Mouse (Mus musculus) c-Kit-positive CD71-positive TER-119-negative erythroid progenitor cells, embryonic 14.5 days (primary cell): ENCODE measurements around the gene Clec1a.
"Not testable (repeated sequence)": the region's sequence is repeated elsewhere in the genome, so short reads cannot be mapped to it uniquely, and the experiment has no call there.

Source experiments
- DNase-seq: peaks from one replicate; pipeline ENCODE4 v3.0.0-alpha.2; 2013; ENCODE audit warnings: low read depth

Gene Clec1a

DNA sequence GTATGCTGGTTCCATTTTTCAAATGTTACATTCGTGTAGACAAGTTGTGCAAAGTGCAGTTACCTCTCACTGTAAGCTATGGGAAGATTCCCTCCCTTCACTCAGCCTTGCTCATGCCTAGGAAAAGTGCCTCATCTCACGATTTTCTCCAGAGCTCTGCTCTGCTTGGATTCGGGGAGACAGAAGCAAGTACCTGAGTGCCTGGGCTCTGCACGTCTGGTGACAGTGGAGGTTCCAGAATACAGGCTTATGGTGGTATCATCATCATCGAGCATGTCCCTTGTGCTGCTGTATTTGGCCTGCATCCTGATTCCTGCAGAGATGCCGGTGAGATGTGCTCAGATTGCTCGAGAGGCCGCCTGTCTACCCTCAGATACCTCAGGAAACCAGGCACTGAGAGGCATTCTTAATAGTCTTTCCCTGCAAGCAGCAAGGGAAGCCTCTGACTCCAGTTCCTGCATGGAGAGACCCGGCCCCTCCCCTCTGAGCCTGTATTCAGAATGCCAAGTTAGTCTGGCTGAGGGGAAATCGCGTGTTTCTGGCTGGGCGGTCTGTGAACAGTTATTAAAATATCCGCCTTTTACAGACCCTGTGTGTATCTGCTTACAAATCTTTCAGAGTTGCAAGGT, at the start of gene Clec1a:
Clec1a (minus strand) TSS at position 590 of the 629 bp plus-strand sequence.
- DNase-seq: no peak

GRCm38 (mm10) chr6:129499516-129499915, 47.7 kb upstream of the Clec1a start:
- not testable (repeated sequence) for DNase-seq

DNA sequence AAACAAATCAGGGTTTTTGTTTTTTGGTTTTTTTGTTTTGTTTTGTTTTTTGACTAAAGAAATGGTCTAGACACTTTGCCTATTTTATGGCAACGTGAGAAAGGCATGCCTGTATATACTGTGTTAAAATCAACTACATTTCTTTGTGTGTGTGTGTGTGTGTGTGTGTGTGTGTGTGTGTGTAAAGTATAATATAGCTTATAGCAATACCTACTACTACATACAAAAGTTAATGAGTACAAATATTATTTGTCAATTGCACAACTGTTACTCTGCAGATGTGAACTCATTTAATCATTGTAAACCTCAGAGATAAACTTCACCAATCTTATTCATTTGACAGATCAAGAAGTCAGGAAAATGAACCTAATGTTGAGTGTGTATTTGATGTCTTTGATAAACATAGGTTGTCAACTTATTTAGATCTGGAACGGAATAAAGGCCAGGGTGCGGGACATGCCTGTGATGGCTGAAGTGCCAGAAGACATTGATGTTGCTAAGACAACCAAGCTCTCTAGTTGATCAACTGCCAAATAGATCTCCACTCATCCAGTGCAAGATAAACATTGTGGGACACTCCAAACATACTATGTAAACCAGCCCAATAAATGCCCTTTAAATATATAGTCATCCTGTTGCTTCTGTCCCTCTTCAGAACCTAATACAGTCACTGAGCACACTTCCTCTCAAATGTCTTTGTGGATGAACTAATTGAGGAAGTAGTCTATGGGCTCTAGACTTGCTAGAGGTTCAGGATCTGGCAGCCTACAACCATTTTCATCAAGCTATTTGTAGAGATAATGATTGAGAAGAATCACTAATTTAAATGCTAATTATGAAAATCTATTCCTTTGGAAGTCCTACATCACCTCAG, 45.8 kb upstream of the Clec1a start:
- no peak for DNase-seq

GRCm38 (mm10) chr6:129494924-129495323, 43.1 kb upstream of the Clec1a start:
- no peak for DNase-seq

DNA sequence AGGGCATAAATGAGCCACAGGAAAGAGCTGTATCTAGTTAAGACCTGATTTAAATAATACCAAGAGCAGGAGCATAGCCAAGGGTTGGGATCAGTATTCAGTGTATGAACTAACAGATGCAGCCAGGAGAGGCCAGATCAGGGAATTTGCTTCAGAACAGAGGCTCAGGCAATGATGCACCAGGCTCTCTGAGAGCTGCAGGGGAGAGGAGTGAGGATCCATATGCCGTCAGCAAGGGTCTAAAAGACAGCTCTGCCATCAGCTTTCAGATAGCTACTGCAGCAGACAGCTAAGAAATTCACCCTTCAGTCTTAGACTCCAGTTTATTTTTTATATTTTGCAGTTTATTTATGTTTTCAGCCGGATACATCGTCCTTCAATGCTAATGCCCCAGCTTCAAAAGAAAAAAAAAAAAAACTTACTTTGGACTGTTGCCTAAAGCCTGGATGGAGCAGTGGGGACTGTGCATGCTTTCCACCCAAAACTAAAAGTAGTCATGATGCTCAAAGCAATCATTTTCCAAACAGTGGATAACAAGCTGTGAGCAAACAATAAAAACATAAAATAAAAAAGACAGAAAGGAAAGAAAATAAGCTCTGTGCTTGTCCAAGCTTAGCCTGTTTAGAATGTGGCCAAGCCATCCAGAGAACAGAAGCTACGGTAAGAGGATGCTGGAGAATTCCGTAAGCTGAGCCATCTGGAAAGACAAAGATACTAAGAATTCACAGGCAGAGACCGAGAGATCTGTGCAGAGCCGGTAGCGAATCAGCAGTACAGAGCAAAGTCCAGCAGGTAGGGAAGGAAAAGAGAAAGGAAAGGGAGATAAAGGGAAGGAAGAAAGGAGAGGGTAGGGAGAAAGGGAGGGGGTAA, 28.5 kb upstream of the Clec1a start:
- DNase-seq: no peak

DNA sequence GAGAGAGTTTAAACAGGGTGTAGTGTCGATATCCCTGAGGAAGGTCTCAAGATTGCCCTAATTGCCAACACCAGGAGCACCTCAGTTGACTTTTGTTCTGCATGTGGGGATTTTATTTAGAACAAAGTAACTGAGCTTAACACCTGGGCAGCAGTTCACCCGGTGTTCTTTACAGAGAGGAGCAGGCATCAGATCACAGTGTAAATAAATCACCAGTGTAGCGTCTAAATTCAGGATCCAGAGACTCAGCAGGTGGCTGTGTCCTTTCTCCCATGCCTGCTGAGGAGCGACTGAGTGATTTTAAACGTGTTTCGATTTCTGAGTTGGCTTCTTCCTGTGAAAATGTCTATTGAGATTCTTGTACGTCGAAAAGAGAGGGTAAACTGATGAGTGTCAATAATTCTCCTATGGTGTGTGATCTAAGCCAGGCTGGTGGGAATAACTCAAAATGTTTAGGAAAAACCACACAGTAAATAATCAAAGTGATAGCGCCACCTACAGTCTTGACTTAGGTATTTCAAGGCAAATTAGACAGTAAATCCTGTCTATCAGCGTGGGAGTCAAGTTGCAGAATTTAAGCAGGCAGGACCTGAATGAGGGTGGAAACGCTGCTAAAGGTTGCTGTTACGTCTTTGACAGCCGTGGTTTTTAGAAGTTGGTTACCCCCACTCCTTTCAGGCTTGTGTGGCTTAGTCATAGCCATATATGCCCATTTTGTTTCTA, 24.8 kb upstream of the Clec1a start:
- DNase-seq: peak; percentile 5

DNA sequence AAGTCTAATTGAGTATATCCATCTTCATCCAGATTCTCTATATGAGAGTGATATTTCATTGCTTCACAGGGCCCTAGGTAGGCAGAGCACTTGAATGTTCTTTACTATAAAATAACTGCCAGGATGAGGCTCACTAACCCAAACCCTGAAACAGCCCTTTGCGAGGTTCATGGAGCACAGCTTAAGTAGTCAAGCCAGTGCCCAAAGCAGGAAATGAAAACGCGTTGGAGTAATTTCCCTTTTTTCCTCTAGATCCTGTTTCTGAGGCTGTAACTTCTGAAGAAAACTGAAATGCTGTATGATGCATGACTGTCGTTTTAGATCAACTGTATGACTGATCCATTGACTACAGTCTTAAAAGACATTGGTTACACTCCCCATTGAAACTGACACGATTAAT, 20.8 kb upstream of the Clec1a start:
- DNase-seq: no peak

DNA sequence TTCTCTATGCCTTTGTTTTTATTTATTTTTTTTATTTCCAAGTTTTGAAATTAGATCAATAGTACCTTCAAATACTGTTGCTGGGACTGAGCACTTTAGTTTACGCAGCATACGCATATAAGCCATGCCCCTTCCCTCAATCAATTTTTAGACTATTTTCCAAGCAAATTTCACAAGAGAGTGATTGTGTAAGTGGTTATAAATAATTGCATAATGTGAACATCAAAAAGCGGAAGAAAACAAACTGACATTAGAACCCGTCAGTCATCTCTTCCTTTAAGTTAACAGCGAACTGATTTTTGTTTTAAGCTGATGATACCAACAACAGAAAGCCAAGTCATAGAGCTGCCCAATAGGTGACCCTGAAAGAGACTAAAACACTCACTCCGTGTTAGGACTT, 19.6 kb upstream of the Clec1a start:
- DNase-seq: no peak

- DNase-seq: no peak
Measured at GRCm38 (mm10) chr6:129449743-129450142, 2.1 kb downstream of the Clec1a start.

GRCm38 (mm10) chr6:129438033-129438432, 13.8 kb downstream of the Clec1a start:
- DNase-seq: no peak

DNA sequence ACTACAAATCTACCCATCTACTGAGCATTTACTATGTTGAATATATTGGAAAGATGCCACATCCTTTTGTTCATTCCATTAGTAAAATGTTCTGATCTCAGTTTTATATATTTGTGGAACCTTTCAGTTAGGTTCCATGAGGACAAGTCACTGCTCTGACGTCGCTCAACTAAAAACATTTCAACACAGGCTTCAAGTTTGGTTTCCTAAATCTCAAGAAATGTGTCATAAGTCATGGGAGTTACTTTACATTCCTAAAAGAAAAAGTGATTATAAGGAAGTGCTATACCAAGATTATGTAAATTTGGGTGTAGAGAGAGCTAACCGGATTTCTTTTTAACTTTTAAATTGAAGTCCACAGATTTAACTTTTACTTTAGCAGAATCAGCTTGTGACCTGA, 15.8 kb downstream of the Clec1a start:
- no peak for DNase-seq

- no peak for DNase-seq
Measured at GRCm38 (mm10) chr6:129434239-129434638, 17.6 kb downstream of the Clec1a start.

DNA sequence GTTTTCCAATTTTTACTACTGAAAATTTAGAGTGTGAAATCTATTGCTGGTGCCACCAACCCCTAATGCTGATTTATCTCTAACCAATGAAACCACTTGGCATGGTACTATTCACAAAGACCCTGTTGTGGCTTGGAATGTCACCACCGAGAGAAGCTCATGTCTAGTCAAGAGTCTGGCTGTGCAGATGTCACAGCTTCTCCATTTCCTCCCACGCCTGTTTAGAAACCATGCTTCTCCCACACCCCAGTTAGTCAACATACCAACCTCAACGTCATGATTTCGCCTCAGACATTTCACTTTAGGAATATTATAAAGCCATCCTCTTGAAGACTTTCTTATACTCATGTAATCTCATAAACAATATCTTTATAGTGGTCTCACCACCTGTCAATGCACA, 24.5 kb downstream of the Clec1a start:
- DNase-seq: no peak

GRCm38 (mm10) chr6:129425812-129426211, 26.0 kb downstream of the Clec1a start:
- DNase-seq: no peak

- DNase-seq: no peak
Measured at GRCm38 (mm10) chr6:129425217-129425616, 26.6 kb downstream of the Clec1a start.

- peak; percentile 60 for DNase-seq
Measured at GRCm38 (mm10) chr6:129423734-129424072, 28.1 kb downstream of the Clec1a start.

DNA sequence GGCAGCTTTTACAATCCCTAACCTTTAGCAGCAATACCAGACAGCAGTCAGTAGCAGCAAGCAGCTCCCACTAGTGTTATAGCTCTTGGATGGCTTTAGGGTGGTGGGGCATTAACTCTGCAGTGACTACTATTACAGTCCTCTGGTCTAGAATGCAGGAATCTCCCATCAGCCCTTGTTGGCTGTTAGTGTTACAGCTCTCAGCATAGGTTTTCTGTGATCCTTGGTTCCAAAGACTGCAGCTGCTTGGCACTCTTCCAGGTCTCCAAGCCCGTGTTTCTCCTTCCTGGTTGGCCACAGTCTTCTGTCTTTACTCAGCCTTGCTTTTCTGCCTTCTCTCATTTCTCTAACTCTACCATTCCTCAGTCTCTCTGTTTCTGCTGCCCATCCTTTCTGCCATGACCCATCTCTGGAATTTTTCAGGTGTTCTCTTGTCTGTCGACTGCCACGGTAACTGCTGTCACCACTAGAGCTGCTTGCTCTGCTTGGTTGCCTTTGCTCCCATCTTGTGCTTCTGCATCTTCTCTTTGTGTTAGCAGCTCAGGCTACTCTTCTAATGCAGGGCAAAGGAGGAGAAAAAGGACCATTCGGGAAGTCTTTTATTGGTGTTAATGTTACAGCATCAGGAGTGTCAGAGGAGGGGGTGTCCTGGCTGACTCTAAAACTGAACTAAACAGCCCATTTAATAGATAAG, 28.6 kb downstream of the Clec1a start:
- DNase-seq: no peak

- no peak for DNase-seq
Measured at GRCm38 (mm10) chr6:129422311-129422710, 29.5 kb downstream of the Clec1a start.

DNA sequence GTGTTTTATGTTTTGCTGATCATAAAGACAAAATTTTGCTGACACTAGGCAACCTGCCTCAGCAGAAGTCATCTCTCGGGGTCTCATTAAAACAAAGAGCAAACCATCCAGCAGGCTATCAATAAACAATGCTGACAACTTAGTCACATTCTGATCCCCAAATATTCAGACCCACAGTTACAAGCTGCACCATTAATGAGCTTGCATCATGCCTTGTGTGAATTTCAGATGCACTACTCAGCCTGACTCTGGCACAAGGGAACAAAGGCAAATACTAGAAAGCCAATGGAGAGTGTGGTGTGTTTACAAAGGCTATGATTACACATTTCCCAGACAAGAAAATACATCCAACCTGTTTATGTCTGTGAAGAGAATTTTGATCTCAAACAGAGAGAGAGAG, 37.6 kb downstream of the Clec1a start:
- no peak for DNase-seq

GRCm38 (mm10) chr6:129408562-129408961, 43.2 kb downstream of the Clec1a start, which contains the start of gene Clec9a:
Gene Clec9a (plus strand): TSS chr6:129408862.
- no peak for DNase-seq

DNA sequence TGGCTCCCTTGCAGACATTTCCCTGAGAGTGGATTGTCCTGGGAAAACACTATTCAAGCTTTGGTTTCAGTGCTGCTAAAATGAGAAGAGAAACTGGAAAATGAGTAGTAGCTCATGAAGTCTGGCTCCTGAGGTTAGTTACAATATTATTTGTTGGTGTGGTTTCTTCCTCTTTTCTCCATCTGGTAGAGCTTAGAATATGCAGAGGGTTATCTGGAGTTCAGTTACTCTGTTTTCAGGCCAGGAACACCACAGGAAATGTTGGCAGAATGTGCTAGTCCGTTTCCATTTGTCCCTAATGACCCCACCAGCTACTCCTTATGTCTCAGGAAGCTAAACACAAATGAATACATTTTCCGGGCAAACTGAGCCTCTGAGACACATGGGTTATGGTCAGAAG, 44.5 kb downstream of the Clec1a start:
- no peak for DNase-seq
